Mouse (Mus musculus): ENCODE data around the gene Bdh1.

GRCm38 (mm10) chr16:31464953-31465352, 42.9 kb downstream of the Bdh1 start:
- no peak for TF ChIP-seq POLR2A (IDR thresholded peaks at IDR 0.05; ENCODE audit: borderline replicate concordance, insufficient read depth, low read length)
- no peak for TF ChIP-seq CTCF (IDR thresholded peaks at IDR 0.05; ENCODE audit: borderline replicate concordance, insufficient read depth, low read depth, low read length)

All from cerebellum, adult 2 months (tissue).